Mouse (Mus musculus): Measurements from ENCODE around the gene Ubxn7.

DNA sequence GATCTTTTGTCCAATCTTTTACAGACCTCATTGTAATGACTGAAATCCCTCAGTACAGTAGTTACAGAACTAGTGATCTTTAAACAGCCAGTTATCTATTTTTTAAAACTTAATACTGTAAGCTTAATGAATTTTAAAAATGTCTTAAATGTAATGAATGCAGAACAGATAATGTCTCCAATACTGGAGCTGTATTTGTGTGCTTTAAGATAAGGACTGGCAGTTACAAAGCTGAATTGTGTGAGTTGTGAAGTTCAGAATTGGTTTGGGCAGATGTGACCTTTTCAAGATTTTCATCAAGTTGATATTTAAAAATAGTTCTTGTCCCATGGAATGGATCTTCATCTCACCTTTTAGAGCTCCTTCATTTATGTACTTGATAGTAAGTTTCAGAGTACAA lies 57.0 kb downstream of the Ubxn7 start:
- TF ChIP-seq CTCF (IDR thresholded peaks at IDR 0.05; ENCODE audit: low read depth, low read length) (no peak), POLR2A (IDR thresholded peaks at IDR 0.05; ENCODE audit: extremely low read depth, insufficient read depth, low read length) (no peak)
